Mouse (Mus musculus): Measurements from ENCODE around the gene Tbx5.

- TF ChIP-seq CTCF (conservative IDR thresholded peaks at IDR 0.05; ENCODE audit: insufficient read depth, insufficient read length, low read depth, low read length) (no peak), POLR2A (IDR thresholded peaks at IDR 0.05; ENCODE audit: low read depth, low read length) (no peak)
Observed at GRCm38 (mm10) chr5:119843394-119843777, 10.9 kb downstream of the Tbx5 start.

Measured in kidney, adult 2 months (tissue).